Mouse (Mus musculus) urinary bladder, postnatal 36 days (tissue): ENCODE data around the gene A930009A15Rik.

Experiments
- DNase-seq, 2 experiments: peaks; one replicate each; pipeline ENCODE4 v3.0.0; 2022; ENCODE audit warnings: low spot score in 2 of 2, mixed read lengths in 1 of 2

A930009A15Rik gene

GRCm38 (mm10) chr10:115569712-115570491 lies at the start of gene A930009A15Rik:
Gene A930009A15Rik, plus strand, starts transcription at chr10:115569986.
- DNase-seq = no peak

GRCm38 (mm10) chr10:115520200-115521080 lies 49.3 kb upstream of the A930009A15Rik start:
- no peak for DNase-seq

- DNase-seq = no peak
Measured at GRCm38 (mm10) chr10:115521081-115521451, 48.7 kb upstream of the A930009A15Rik start.

- no peak for DNase-seq
Measured at GRCm38 (mm10) chr10:115528892-115529291, 40.9 kb upstream of the A930009A15Rik start.

- no peak for DNase-seq
Measured at GRCm38 (mm10) chr10:115529768-115530167, 40.0 kb upstream of the A930009A15Rik start.

GRCm38 (mm10) chr10:115530746-115531145 lies 39.0 kb upstream of the A930009A15Rik start:
- no peak for DNase-seq

- no peak for DNase-seq
Measured at GRCm38 (mm10) chr10:115542917-115543316, 26.9 kb upstream of the A930009A15Rik start.

GRCm38 (mm10) chr10:115550253-115550652 lies 19.5 kb upstream of the A930009A15Rik start:
- DNase-seq = no peak

GRCm38 (mm10) chr10:115551069-115551468 lies 18.7 kb upstream of the A930009A15Rik start:
- no peak for DNase-seq

- no peak for DNase-seq
Measured at GRCm38 (mm10) chr10:115553352-115554113, 16.3 kb upstream of the A930009A15Rik start.

- no peak for DNase-seq
Measured at GRCm38 (mm10) chr10:115555191-115555765, 14.5 kb upstream of the A930009A15Rik start.

- DNase-seq = no peak
Measured at GRCm38 (mm10) chr10:115556738-115557242, 13.0 kb upstream of the A930009A15Rik start.

- no peak for DNase-seq
Measured at GRCm38 (mm10) chr10:115561136-115561880, 8.5 kb upstream of the A930009A15Rik start.

- no peak for DNase-seq
Measured at GRCm38 (mm10) chr10:115562911-115563686, 6.7 kb upstream of the A930009A15Rik start.

- no peak for DNase-seq
Measured at GRCm38 (mm10) chr10:115563961-115564360, 5.8 kb upstream of the A930009A15Rik start.

GRCm38 (mm10) chr10:115570577-115570976 lies 791 bp downstream of the A930009A15Rik start:
- DNase-seq = no peak

GRCm38 (mm10) chr10:115571317-115571716 lies 1.5 kb downstream of the A930009A15Rik start:
- no peak for DNase-seq

GRCm38 (mm10) chr10:115571734-115572440 lies 2.1 kb downstream of the A930009A15Rik start:
- no peak for DNase-seq

GRCm38 (mm10) chr10:115579076-115579475 lies 9.3 kb downstream of the A930009A15Rik start:
- no peak for DNase-seq
